Mouse (Mus musculus): Measurements from ENCODE around the gene Mtrex. TPM values are rescaled to one million over a fixed set of nuclear protein-coding genes. Genes with fewer than 3 reads are reported as not detected.

Mtrex gene
- total and polyA plus RNA-seq, 2 experiments from 2014 or later: 39.9 to 41.8 TPM

DNA sequence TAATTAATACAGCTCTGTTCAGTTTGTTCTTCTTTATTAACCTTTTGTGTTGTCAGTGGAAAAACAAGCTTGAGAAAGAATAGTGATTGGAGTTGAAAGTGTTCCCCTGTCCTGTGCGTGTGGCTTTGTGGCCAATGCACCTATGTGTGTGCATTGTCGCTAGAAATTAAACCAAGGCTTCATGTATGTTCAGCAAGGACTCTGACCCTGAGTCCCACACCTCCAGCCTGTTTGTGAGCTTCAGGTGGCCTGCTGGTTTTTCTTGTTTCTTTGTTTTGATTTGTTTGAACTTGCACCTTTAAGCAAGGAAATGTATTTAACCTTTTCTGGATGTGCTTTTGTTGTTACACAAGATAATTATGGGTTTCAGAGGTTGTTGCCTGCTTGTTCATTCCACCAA, 97.6 kb downstream of the Mtrex start:
- TF ChIP-seq CTCF (IDR thresholded peaks at IDR 0.05; ENCODE audit: low read depth): no peak
- ATAC-seq (no peak), DNase-seq (no peak)
- Histone ChIP-seq H3K27ac (ENCODE audit: low read depth, low read length) (no peak overlapping the region), H3K36me3 (ENCODE audit: insufficient read depth) (no peaks in the 10 kb centered on the region), H3K9ac (no peak overlapping the region), H3K4me2 (ENCODE audit: low read depth) (no peak overlapping the region), H3K4me3 (ENCODE audit: low read depth, low read length) (no peak overlapping the region), H3K4me1 (ENCODE audit: insufficient read depth) (no peaks in the 10 kb centered on the region), H3K9me3 (ENCODE audit: low read length) (no peaks in the 10 kb centered on the region), H3K27me3 (ENCODE audit: insufficient read depth, low read length) (no peaks in the 10 kb centered on the region)
- WGBS: 89% methylated on average over 2 of the region's 2 CpGs

GRCm38 (mm10) chr13:112825479-112825878, 101.7 kb downstream of the Mtrex start:
- H3K4me3 ChIP-seq (ENCODE audit: low read depth, low read length): no peak overlapping the region
- no peak for TF ChIP-seq CTCF (IDR thresholded peaks at IDR 0.05; ENCODE audit: low read depth)
- WGBS: 78% methylated on average over 6 of the region's 6 CpGs
- no peaks in the 10 kb centered on the region for H3K36me3 ChIP-seq (ENCODE audit: insufficient read depth)
- no peaks in the 10 kb centered on the region for H3K9me3 ChIP-seq (ENCODE audit: low read length)
- H3K9ac ChIP-seq: no peak overlapping the region
- ATAC-seq: no peak
- H3K4me1 ChIP-seq (ENCODE audit: insufficient read depth): no peaks in the 10 kb centered on the region
- H3K27ac ChIP-seq (ENCODE audit: low read depth, low read length): no peak overlapping the region
- no peak for DNase-seq
- no peaks in the 10 kb centered on the region for H3K27me3 ChIP-seq (ENCODE audit: insufficient read depth, low read length)
- H3K4me2 ChIP-seq (ENCODE audit: low read depth): no peak overlapping the region

- TF ChIP-seq CTCF (IDR thresholded peaks at IDR 0.05; ENCODE audit: low read depth): no peak
- H3K4me1 ChIP-seq (ENCODE audit: insufficient read depth): no peaks in the 10 kb centered on the region
- H3K27me3 ChIP-seq (ENCODE audit: insufficient read depth, low read length): no peaks in the 10 kb centered on the region
- H3K36me3 ChIP-seq (ENCODE audit: insufficient read depth): no peaks in the 10 kb centered on the region
- 74% methylated on average over 8 of the region's 8 CpGs for WGBS
- DNase-seq (no peak), ATAC-seq (no peak)
- no peak overlapping the region for H3K4me3 ChIP-seq (ENCODE audit: low read depth, low read length)
- H3K9me3 ChIP-seq (ENCODE audit: low read length): no peaks in the 10 kb centered on the region
- no peak overlapping the region for H3K27ac ChIP-seq (ENCODE audit: low read depth, low read length)
- H3K4me2 ChIP-seq (ENCODE audit: low read depth): no peak overlapping the region
- no peak overlapping the region for H3K9ac ChIP-seq
Observed at GRCm38 (mm10) chr13:112823911-112824648, 103.1 kb downstream of the Mtrex start.

DNA sequence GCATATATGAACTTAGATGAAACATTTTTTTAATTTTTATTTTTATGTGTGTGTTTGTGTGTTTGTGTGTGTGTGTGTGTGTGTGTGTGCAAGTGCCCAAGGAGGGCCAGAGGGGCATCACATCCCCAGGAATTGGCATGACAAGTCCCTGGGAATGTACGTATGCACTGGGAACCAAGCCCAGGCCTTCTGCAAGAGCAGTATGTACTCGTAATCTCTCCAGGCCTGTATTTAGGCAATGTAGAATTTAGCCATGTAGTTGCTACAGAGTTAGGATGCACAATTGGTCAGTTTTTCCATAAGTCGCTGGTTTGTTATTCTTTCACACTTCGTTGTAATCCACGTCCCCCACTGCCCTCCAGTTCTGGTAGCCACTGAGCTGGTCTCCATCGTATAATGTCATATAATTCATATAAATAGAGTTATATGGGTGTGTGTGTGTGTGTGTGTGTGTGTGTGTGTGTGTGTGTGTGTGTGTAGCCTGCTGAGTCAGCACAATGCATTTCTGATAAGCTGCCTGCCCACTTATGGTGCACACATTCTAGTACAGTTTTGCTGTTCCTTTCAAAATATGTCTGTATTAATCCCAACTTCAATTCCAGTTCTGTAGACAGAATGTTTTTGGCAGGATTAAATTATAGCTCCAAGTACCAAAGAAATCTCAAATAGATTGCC, 103.8 kb downstream of the Mtrex start:
- H3K9me3 ChIP-seq (ENCODE audit: low read length): no peaks in the 10 kb centered on the region
- WGBS: 78% methylated on average over 6 of the region's 6 CpGs
- TF ChIP-seq CTCF (IDR thresholded peaks at IDR 0.05; ENCODE audit: low read depth): no peak
- H3K4me1 ChIP-seq (ENCODE audit: insufficient read depth): no peaks in the 10 kb centered on the region
- H3K4me2 ChIP-seq (ENCODE audit: low read depth): no peak overlapping the region
- ATAC-seq (no peak), DNase-seq (no peak)
- no peaks in the 10 kb centered on the region for H3K36me3 ChIP-seq (ENCODE audit: insufficient read depth)
- no peaks in the 10 kb centered on the region for H3K27me3 ChIP-seq (ENCODE audit: insufficient read depth, low read length)
- H3K4me3 ChIP-seq (ENCODE audit: low read depth, low read length): no peak overlapping the region
- no peak overlapping the region for H3K27ac ChIP-seq (ENCODE audit: low read depth, low read length)
- no peak overlapping the region for H3K9ac ChIP-seq

DNA sequence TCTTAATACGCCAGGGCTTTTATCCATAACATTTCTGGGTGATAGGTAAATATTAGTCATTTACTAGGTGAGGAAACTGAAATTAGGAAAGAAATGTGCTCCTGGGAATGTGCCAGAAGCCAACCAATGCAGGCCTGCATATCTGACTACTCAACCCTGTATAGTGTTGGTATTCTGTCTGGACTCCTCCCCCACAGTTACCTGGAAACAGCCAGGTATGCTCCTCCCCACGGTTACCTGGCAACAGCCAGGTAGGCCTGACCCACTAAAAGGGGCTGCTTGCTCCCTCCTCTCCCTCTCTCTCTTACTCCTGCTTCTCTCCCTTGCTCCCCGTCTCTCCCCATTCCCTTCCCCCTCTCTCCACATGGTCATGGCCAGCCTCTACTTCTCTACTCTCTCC, 104.8 kb downstream of the Mtrex start:
- no peak for TF ChIP-seq CTCF (IDR thresholded peaks at IDR 0.05; ENCODE audit: low read depth)
- Histone ChIP-seq H3K4me3 (ENCODE audit: low read depth, low read length) (no peak overlapping the region), H3K27me3 (ENCODE audit: insufficient read depth, low read length) (no peaks in the 10 kb centered on the region), H3K4me1 (ENCODE audit: insufficient read depth) (no peaks in the 10 kb centered on the region), H3K4me2 (ENCODE audit: low read depth) (no peak overlapping the region), H3K36me3 (ENCODE audit: insufficient read depth) (no peaks in the 10 kb centered on the region), H3K9ac (no peak overlapping the region), H3K27ac (ENCODE audit: low read depth, low read length) (no peak overlapping the region), H3K9me3 (ENCODE audit: low read length) (no peaks in the 10 kb centered on the region)
- no peak for ATAC-seq
- DNase-seq: no peak
- WGBS: 73% methylated on average over 3 of the region's 3 CpGs

- ATAC-seq: no peak
- Histone ChIP-seq H3K36me3 (ENCODE audit: insufficient read depth) (no peaks in the 10 kb centered on the region), H3K4me3 (ENCODE audit: low read depth, low read length) (no peak overlapping the region), H3K4me1 (ENCODE audit: insufficient read depth) (no peaks in the 10 kb centered on the region), H3K27me3 (ENCODE audit: insufficient read depth, low read length) (no peaks in the 10 kb centered on the region), H3K9ac (no peak overlapping the region), H3K9me3 (ENCODE audit: low read length) (no peaks in the 10 kb centered on the region), H3K27ac (ENCODE audit: low read depth, low read length) (no peak overlapping the region), H3K4me2 (ENCODE audit: low read depth) (no peak overlapping the region)
- no peak for DNase-seq
- 76% methylated on average over 3 of the region's 3 CpGs for WGBS
- TF ChIP-seq CTCF (IDR thresholded peaks at IDR 0.05; ENCODE audit: low read depth): no peak
Observed at GRCm38 (mm10) chr13:112818125-112818524, 109.1 kb downstream of the Mtrex start.

Other genes starting within 250 kb of the Mtrex start
- gene Plpp1, start 126.6 kb downstream of the Mtrex start, total RNA-seq (2014; rRNA removed): 44.4 and 48.0 TPM in 2 replicates
- 60.8 and 68.0 TPM in 2 replicates for gene Plpp1, start 126.6 kb downstream of the Mtrex start, polyA plus RNA-seq (2015; fragmentation: Nextera tagmentation; extraction: Ambion mirVana)
- gene Dhx29, start 56 bp upstream of the Mtrex start, total RNA-seq (2014; rRNA removed): 24.9 and 33.6 TPM in 2 replicates
- gene Dhx29, start 56 bp upstream of the Mtrex start, polyA plus RNA-seq (2015; fragmentation: Nextera tagmentation; extraction: Ambion mirVana): 19.3 and 25.5 TPM in 2 replicates
- 3.0 and 6.8 TPM in 2 replicates for gene Ccno, start 60.4 kb upstream of the Mtrex start, total RNA-seq (2014; rRNA removed)
- 2.6 and 3.3 TPM in 2 replicates for gene Ccno, start 60.4 kb upstream of the Mtrex start, polyA plus RNA-seq (2015; fragmentation: Nextera tagmentation; extraction: Ambion mirVana)
- 0.85 and 1.8 TPM in 2 replicates for gene Mcidas, start 66.4 kb upstream of the Mtrex start, total RNA-seq (2014; rRNA removed)
- gene Mcidas, start 66.4 kb upstream of the Mtrex start, polyA plus RNA-seq (2015; fragmentation: Nextera tagmentation; extraction: Ambion mirVana): 0.75 and 1.9 TPM in 2 replicates
- gene Cdc20b, start 107.7 kb upstream of the Mtrex start, total RNA-seq (2014; rRNA removed): 1.0 and 1.8 TPM in 2 replicates
- gene Cdc20b, start 107.7 kb upstream of the Mtrex start, polyA plus RNA-seq (2015; fragmentation: Nextera tagmentation; extraction: Ambion mirVana): 0.31 and 0.97 TPM in 2 replicates
- 27.3 and 28.3 TPM in 2 replicates for gene Gpx8, start 119.0 kb upstream of the Mtrex start, total RNA-seq (2014; rRNA removed)
- 41.7 and 47.6 TPM in 2 replicates for gene Gpx8, start 119.0 kb upstream of the Mtrex start, polyA plus RNA-seq (2015; fragmentation: Nextera tagmentation; extraction: Ambion mirVana)
- 0.62 TPM in 1 of 2 replicates, not detected in the other for gene Gzma, start 173.6 kb upstream of the Mtrex start, total RNA-seq (2014; rRNA removed)
- 0.18 TPM in 1 of 2 replicates, not detected in the other for gene Gzma, start 173.6 kb upstream of the Mtrex start, polyA plus RNA-seq (2015; fragmentation: Nextera tagmentation; extraction: Ambion mirVana)